Mouse (Mus musculus) small intestine, adult 2 months (tissue): ENCODE data around the gene Adamts9. TPM values are rescaled to one million over a fixed set of nuclear protein-coding genes. Genes with fewer than 3 reads are reported as not detected.

Experiments
- H3K27ac ChIP-seq: fragments of 200-500 bp; 2 replicates; pipeline ENCODE4 v1.5.1; 2012; ENCODE audit warnings: low read depth, low read length, control low read depth, inconsistent platforms; ENCODE audit not compliant: insufficient read depth
- H3K27me3 ChIP-seq: fragments of 200-500 bp; 2 replicates; pipeline ENCODE4 v1.6.1; 2012; ENCODE audit warnings: mild to moderate bottlenecking, moderate library complexity, low read length, inconsistent platforms; ENCODE audit not compliant: control insufficient read depth, insufficient read depth
- H3K36me3 ChIP-seq: fragments of 200-500 bp; 2 replicates; pipeline ENCODE4 v1.6.1; 2012; ENCODE audit warnings: mild to moderate bottlenecking, low read length, control low read depth, inconsistent platforms; ENCODE audit not compliant: control insufficient read depth, insufficient read depth
- H3K4me1 ChIP-seq: fragments of 200-500 bp; 2 replicates; pipeline ENCODE4 v1.6.1; 2012; ENCODE audit warnings: low read length, inconsistent platforms, mixed read lengths; ENCODE audit not compliant: control insufficient read depth, insufficient read depth, insufficient read length
- H3K4me3 ChIP-seq: fragments of 200-500 bp; 2 replicates; pipeline ENCODE4 v1.5.1; 2012; ENCODE audit warnings: low read depth, mild to moderate bottlenecking, control low read depth, inconsistent platforms, low read length, moderate library complexity
- CTCF ChIP-seq: fragments of 200-500 bp; IDR thresholded peaks from 2 replicates; pipeline ENCODE4 v1.5.1; 2012; ENCODE audit warnings: low read depth, mild to moderate bottlenecking, control low read depth, inconsistent platforms, low read length, moderate library complexity, mixed read lengths; ENCODE audit not compliant: insufficient replicate concordance, insufficient read length; ENCODE audit errors: extremely low read depth
- POLR2A ChIP-seq: fragments of 200-500 bp; IDR thresholded peaks from 2 replicates; pipeline ENCODE4 v1.6.1; 2012; ENCODE audit warnings: low read depth, mild to moderate bottlenecking, control low read depth, inconsistent platforms, low read length, moderate library complexity
- WGBS: fragments of 180-500 bp; shearing (Covaris S2); methylation state at CpG from one replicate; pipeline ENCODE4 v1.1.7; 2018; 5-methylcytosine and 5-hydroxymethylcytosine counted together
- polyA plus RNA-seq: library from polyadenylated mRNA; depleted of rRNA; stranded (reverse); fragments of >200 nt; gene quantifications from 2 replicates; pipeline ENCODE4 v1.2.3, GENCODE M21; 2012

Gene Adamts9
- polyA plus RNA-seq, 1 experiment, result 1.8 TPM

GRCm38 (mm10) chr6:92810628-92811027, 132.7 kb downstream of the Adamts9 start:
- no peaks in the 10 kb centered on the region for H3K4me1 ChIP-seq
- no peak overlapping the region for H3K4me3 ChIP-seq
- no peaks in the 10 kb centered on the region for H3K36me3 ChIP-seq
- H3K27me3 ChIP-seq, result no peaks in the 10 kb centered on the region
- no peak for TF ChIP-seq POLR2A
- WGBS, result 94% methylated on average over 2 of the region's 2 CpGs
- no peak overlapping the region for H3K27ac ChIP-seq

GRCm38 (mm10) chr6:92809818-92810217, 133.5 kb downstream of the Adamts9 start:
- WGBS, result 83% methylated on average over 3 of the region's 3 CpGs
- no peaks in the 10 kb centered on the region for H3K27me3 ChIP-seq
- H3K27ac ChIP-seq, result no peak overlapping the region
- TF ChIP-seq CTCF (no peak), POLR2A (no peak)
- no peaks in the 10 kb centered on the region for H3K4me1 ChIP-seq
- H3K36me3 ChIP-seq, result no peaks in the 10 kb centered on the region
- H3K4me3 ChIP-seq, result no peak overlapping the region

GRCm38 (mm10) chr6:92804254-92804971, 138.9 kb downstream of the Adamts9 start:
- Histone ChIP-seq H3K4me1 (no peaks in the 10 kb centered on the region), H3K27ac (no peak overlapping the region), H3K4me3 (no peak overlapping the region), H3K36me3 (no peaks in the 10 kb centered on the region), H3K27me3 (no peaks in the 10 kb centered on the region)
- 70% methylated on average over 3 of the region's 3 CpGs for WGBS
- no peak for TF ChIP-seq CTCF
- no peak for TF ChIP-seq POLR2A

- H3K27ac ChIP-seq, result no peak overlapping the region
- 62% methylated on average over 6 of the region's 6 CpGs for WGBS
Observed at GRCm38 (mm10) chr6:92803213-92803612, 140.1 kb downstream of the Adamts9 start.

GRCm38 (mm10) chr6:92802421-92802820, 140.9 kb downstream of the Adamts9 start:
- H3K4me3 ChIP-seq, result no peak overlapping the region
- no peaks in the 10 kb centered on the region for H3K27me3 ChIP-seq
- 91% methylated on average over 11 of the region's 11 CpGs for WGBS
- no peak overlapping the region for H3K27ac ChIP-seq
- no peaks in the 10 kb centered on the region for H3K4me1 ChIP-seq
- H3K36me3 ChIP-seq, result no peaks in the 10 kb centered on the region
- no peak for TF ChIP-seq CTCF
- no peak for TF ChIP-seq POLR2A

More at GRCm38 (mm10) chr6:92803213-92803612, 140.1 kb downstream of the Adamts9 start:
- no peak for TF ChIP-seq POLR2A
- no peak for TF ChIP-seq CTCF
- H3K4me3 ChIP-seq, result no peak overlapping the region
- H3K4me1 ChIP-seq, result no peaks in the 10 kb centered on the region
- H3K36me3 ChIP-seq, result no peaks in the 10 kb centered on the region
- no peaks in the 10 kb centered on the region for H3K27me3 ChIP-seq

GRCm38 (mm10) chr6:92801462-92801861, 141.8 kb downstream of the Adamts9 start:
- TF ChIP-seq POLR2A (no peak), CTCF (no peak)
- Histone ChIP-seq H3K36me3 (no peaks in the 10 kb centered on the region), H3K27me3 (no peaks in the 10 kb centered on the region), H3K4me3 (no peak overlapping the region), H3K4me1 (no peaks in the 10 kb centered on the region), H3K27ac (no peak overlapping the region)
- WGBS, result 87% methylated on average over 2 of the region's 2 CpGs

- Histone ChIP-seq H3K27me3 (no peaks in the 10 kb centered on the region), H3K4me1 (no peaks in the 10 kb centered on the region), H3K36me3 (no peaks in the 10 kb centered on the region), H3K27ac (no peak overlapping the region), H3K4me3 (no peak overlapping the region)
- WGBS, result 74% methylated on average over 6 of the region's 6 CpGs
- TF ChIP-seq POLR2A, result no peak
- no peak for TF ChIP-seq CTCF
Observed at GRCm38 (mm10) chr6:92793804-92794203, 149.5 kb downstream of the Adamts9 start.

- Histone ChIP-seq H3K27me3 (no peaks in the 10 kb centered on the region), H3K4me3 (no peak overlapping the region), H3K36me3 (no peaks in the 10 kb centered on the region), H3K4me1 (no peaks in the 10 kb centered on the region), H3K27ac (no peak overlapping the region)
- TF ChIP-seq CTCF (peak; percentile 62), POLR2A (no peak)
- WGBS, result 3% methylated on average over 11 of the region's 12 CpGs
Observed at GRCm38 (mm10) chr6:92787376-92787712, 155.9 kb downstream of the Adamts9 start.
